Mouse (Mus musculus): ENCODE results near the gene Mettl24.

DNA sequence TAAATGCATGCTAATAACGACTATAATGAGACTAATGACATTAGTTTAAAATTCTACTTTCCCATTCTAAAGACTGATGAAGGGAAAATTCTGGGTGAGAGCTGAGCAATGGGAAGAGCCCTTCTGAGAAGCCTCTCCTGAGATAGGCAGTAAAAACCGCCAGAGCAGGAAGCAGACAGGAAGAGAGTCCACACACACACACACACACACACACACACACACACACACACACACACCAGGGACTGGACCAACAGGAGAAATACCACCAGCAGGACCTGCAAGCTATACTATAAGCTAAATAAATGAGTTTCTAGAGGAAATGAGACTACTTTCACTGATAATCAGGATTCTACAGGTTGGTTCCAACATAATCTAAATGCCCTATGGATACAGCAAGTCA, 172.5 kb downstream of the Mettl24 start:
- TF ChIP-seq CTCF (IDR thresholded peaks at IDR 0.05; ENCODE audit: borderline replicate concordance, insufficient read depth, low read depth, low read length), result no peak
- no peak for TF ChIP-seq POLR2A (IDR thresholded peaks at IDR 0.05; ENCODE audit: borderline replicate concordance, insufficient read depth, low read length)

Data from cerebellum, adult 2 months (tissue).